ENCODE assay signal across 28 mouse cellular contexts in genomic region chr1:161159214-161159613, GRCm38 (mm10). TPM values are rescaled to one million over a fixed set of nuclear protein-coding genes. Genes with fewer than 3 reads are reported as not detected.
DNase-seq lines count a peak whose midpoint lies in the region; TF ChIP-seq lines count a peak whose summit lies in the region.
"Had no signal": no experiment of that assay in that cellular context is flagged by ENCODE, and none has a peak within 500 bp of the region (broad histone marks: within the 10 kb centered on the region; RNA-seq: fewer than 3 reads in every experiment).

TSS of gene Tex50 (minus strand) at chr1:161159314.

- H3K4me1 ChIP-seq in testis, adult 2 months (ENCODE audit: control insufficient read depth, insufficient read depth, low read length): no peaks in the 10 kb centered on the region
- H3K4me1 ChIP-seq in E14TG2a.4 (replicated peaks; ENCODE audit: low read depth, low read length) (peaks cover 46% of the 10 kb centered on the region), ES-E14 (ENCODE audit: control insufficient read depth in 2 of 2, insufficient read depth in 2 of 2, low read length in 2 of 2, poor library complexity in 1 of 2) (peaks cover 4 to 11% of the 10 kb centered on the region in 2 experiments)
- H3K4me1 ChIP-seq: embryonic facial prominence, embryonic 13.5 days; embryonic facial prominence, embryonic 15.5 days; forebrain, embryonic 10.5 days; forebrain, embryonic 12.5 days had no signal

- no peak within 1 kb of the TSS for H3K9ac ChIP-seq in ES-E14 (ENCODE audit: insufficient read depth, low read depth, low read length, poor library complexity, severe bottlenecking)
- H3K9ac ChIP-seq: embryonic facial prominence, embryonic 13.5 days; embryonic facial prominence, embryonic 15.5 days; forebrain, embryonic 12.5 days had no signal

- H3K36me3 ChIP-seq in testis, adult 2 months (ENCODE audit: control insufficient read depth, insufficient read depth, low read length): no peaks in the 10 kb centered on the region
- peaks cover 8% of the 10 kb centered on the region; the same call in 1 of the 2 replicates for H3K36me3 ChIP-seq in E14TG2a.4 (ENCODE audit: insufficient read depth, low read length)
- no peaks in the 10 kb centered on the region for H3K36me3 ChIP-seq in ES-E14 (ENCODE audit: control insufficient read depth, insufficient read depth, low read length, poor library complexity, severe bottlenecking)
- H3K36me3 ChIP-seq: embryonic facial prominence, embryonic 13.5 days; embryonic facial prominence, embryonic 15.5 days; forebrain, embryonic 10.5 days; forebrain, embryonic 12.5 days had no signal

- H3K27me3 ChIP-seq in testis, adult 2 months (ENCODE audit: control insufficient read depth, insufficient read depth, low read length): no peaks in the 10 kb centered on the region
- H3K27me3 ChIP-seq in E14TG2a.4 (ENCODE audit: insufficient read depth, low read length): no peaks in the 10 kb centered on the region
- H3K27me3 ChIP-seq: embryonic facial prominence, embryonic 13.5 days; embryonic facial prominence, embryonic 15.5 days; forebrain, embryonic 12.5 days had no signal

- in situ Hi-C loops in ES-E14 (cut with MboI; ENCODE audit: low sequenced_read_pairs in 2 of 2, unreplicated experiment in 2 of 2): no loop called here

- no peak for TF ChIP-seq POLR2A in testis, adult 2 months (IDR thresholded peaks at IDR 0.05; ENCODE audit: control insufficient read depth, low read depth, low read length)

- H3K9me3 ChIP-seq in E14TG2a.4 (ENCODE audit: low read length): no peaks in the 10 kb centered on the region
- no peaks in the 10 kb centered on the region for H3K9me3 ChIP-seq in ES-E14 (ENCODE audit: control insufficient read depth, insufficient read depth, low read depth, low read length)
- H3K9me3 ChIP-seq: embryonic facial prominence, embryonic 13.5 days; embryonic facial prominence, embryonic 15.5 days; forebrain, embryonic 10.5 days; forebrain, embryonic 12.5 days had no signal

- no peak for TF ChIP-seq CTCF in testis, adult 2 months (IDR thresholded peaks at IDR 0.05; ENCODE audit: control insufficient read depth, insufficient read depth, insufficient replicate concordance, low read depth, low read length)
- TF ChIP-seq CTCF in E14TG2a.4 (conservative IDR thresholded peaks at IDR 0.05; ENCODE audit: low read length): no peak
- no peak for TF ChIP-seq CTCF in gastrocnemius, adult 2 months (IDR thresholded peaks at IDR 0.05)

- DNase-seq in testis, postnatal 10 days (ENCODE audit: low spot score): no peak
- DNase-seq in ES-E14 (ENCODE audit: low read depth, low spot score): no peak
- DNase-seq in gastrocnemius, adult 2 months: no peak
- no peak for DNase-seq in urinary bladder, adult 18-20 months (ENCODE audit: low spot score in 2 of 2)
- DNase-seq: adrenal gland, adult 2 months; adrenal gland, postnatal 10 days; adrenal gland, postnatal 25 days; cerebellum, adult 11 months; cerebellum, adult 18-20 months; cerebellum, adult 8-10 months; cerebellum, adult 9-11 months; cerebellum, postnatal 14 days; cerebellum, postnatal 36 days; embryo, embryonic 11 days had no signal

- intact Hi-C loops in gastrocnemius, adult 2 months (cut with DNase I): no loop called here

- peak within 1 kb of the TSS; percentile 78 for H3K4me3 ChIP-seq in testis, adult 2 months (ENCODE audit: control insufficient read depth, low read depth, low read length)
- H3K4me3 ChIP-seq in E14TG2a.4 (replicated peaks; ENCODE audit: low read length) (0 out of 2 replicates have a peak within 1 kb of the TSS, but pooled peaks have one; percentile 20), ES-E14 (ENCODE audit: insufficient read depth in 1 of 2, low read depth in 1 of 2, low read length in 2 of 2, poor library complexity in 1 of 2, severe bottlenecking in 1 of 2) (no peak within 1 kb of the TSS)
- no peak within 1 kb of the TSS for H3K4me3 ChIP-seq in gastrocnemius, adult 2 months
- H3K4me3 ChIP-seq: embryonic facial prominence, embryonic 13.5 days; embryonic facial prominence, embryonic 15.5 days; erythroblast, embryonic 14.5 days; forebrain, embryonic 10.5 days; forebrain, embryonic 12.5 days had no signal

- peak within 1 kb of the TSS; percentile 21; the same call in 1 of the 2 replicates for H3K27ac ChIP-seq in testis, adult 2 months (ENCODE audit: control insufficient read depth, insufficient read depth, low read depth, low read length)
- H3K27ac ChIP-seq in ES-E14 (ENCODE audit: insufficient read depth, low read depth, low read length, poor library complexity, severe bottlenecking): peak within 1 kb of the TSS; percentile 40; the same call in 1 of the 2 replicates
- no peak within 1 kb of the TSS for H3K27ac ChIP-seq in gastrocnemius, adult 2 months
- H3K27ac ChIP-seq: embryonic facial prominence, embryonic 13.5 days; embryonic facial prominence, embryonic 15.5 days; forebrain, embryonic 10.5 days; forebrain, embryonic 12.5 days had no signal

TF ChIP-seq in ES-E14, 5 proteins besides CTCF, POLR2A, EP300 and RAD21:
- TF ChIP-seq ZC3H11A (IDR thresholded peaks at IDR 0.05; ENCODE audit: borderline replicate concordance, low read depth, low read length): no peak
- TF ChIP-seq ZNF384 (IDR thresholded peaks at IDR 0.05; ENCODE audit: low read depth, low read length): no peak
- no peak for TF ChIP-seq CHD2 (IDR thresholded peaks at IDR 0.05; ENCODE audit: low read depth, low read length)
- TF ChIP-seq MAFK (IDR thresholded peaks at IDR 0.05; ENCODE audit: insufficient read depth, low read depth, low read length): no peak
- no peak for TF ChIP-seq HCFC1 (IDR thresholded peaks at IDR 0.05; ENCODE audit: borderline replicate concordance, insufficient read depth, low read length)

RNA-seq across cellular contexts. Expression of gene Tex50, which starts in this region (rescaled TPM):
- polyA plus RNA-seq in testis, adult 2 months (2012; rRNA removed): 52.4 and 66.8 TPM in 2 replicates
- not detected in 2 replicates for total RNA-seq in ES-E14 (2012; rRNA removed)
- total RNA-seq in gastrocnemius, adult 2 months (2021): not detected
- total RNA-seq: adrenal gland, adult 2 months; adrenal gland, postnatal 10 days; adrenal gland, postnatal 25 days; adrenal gland, postnatal 4 days; common myeloid progenitor, adult 5-6 weeks; MEL had no signal
- polyA plus RNA-seq: adrenal gland, adult 2 months; brain, embryonic 14.5 days; C2C12; embryonic facial prominence, embryonic 11.5 days; erythroblast, embryonic 14.5 days; forebrain, embryonic 14.5 days had no signal

Comparison
In these comparisons a context has a peak if more than half of its experiments do, and no peak if none do; other contexts are left out.
1. H3K4me3 ChIP-seq: peak in testis, adult 2 months (single experiment) and E14TG2a.4 (single experiment); none in ES-E14 (0 of 2) and gastrocnemius, adult 2 months (single experiment).